Mouse (Mus musculus): ENCODE results near the gene Epop. TPM values are rescaled to one million over a fixed set of nuclear protein-coding genes. Genes with fewer than 3 reads are reported as not detected.

Gene Epop
- polyA plus RNA-seq, 1 experiment from 2014 or later = 4.1 TPM

DNA sequence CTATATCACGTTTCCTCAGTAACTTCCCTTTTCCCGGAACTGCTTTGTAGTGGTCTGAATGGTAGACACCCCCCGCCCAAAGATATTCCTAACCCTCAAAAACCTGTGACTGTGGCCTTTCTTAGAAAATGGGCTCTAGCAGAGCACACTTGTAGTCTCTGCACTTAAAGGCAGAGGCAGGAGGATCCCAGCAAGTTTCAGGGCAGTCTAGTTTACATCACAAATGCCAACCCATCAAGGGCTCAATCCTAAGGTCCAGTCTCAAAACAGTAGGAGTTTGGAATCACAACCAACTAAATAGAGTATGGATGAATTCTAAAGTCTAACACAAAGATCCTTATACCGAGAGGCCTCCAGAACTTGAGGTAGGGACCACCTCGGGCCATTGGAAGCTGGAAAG is 4.0 kb downstream of the Epop start:
- Histone ChIP-seq H3K4me3 (no peak overlapping the region), H3K27ac (replicated peaks) (no peak overlapping the region), H3K27me3 (peaks cover 71% of the 10 kb centered on the region), H3K9ac (no peak overlapping the region), H3K9me3 (no peaks in the 10 kb centered on the region), H3K4me2 (no peak overlapping the region), H3K36me3 (no peaks in the 10 kb centered on the region), H3K4me1 (replicated peaks) (peaks cover 27% of the 10 kb centered on the region)
- ATAC-seq (ENCODE audit: low read depth) = no peak
- WGBS = 84% methylated on average over 5 of the region's 5 CpGs

DNA sequence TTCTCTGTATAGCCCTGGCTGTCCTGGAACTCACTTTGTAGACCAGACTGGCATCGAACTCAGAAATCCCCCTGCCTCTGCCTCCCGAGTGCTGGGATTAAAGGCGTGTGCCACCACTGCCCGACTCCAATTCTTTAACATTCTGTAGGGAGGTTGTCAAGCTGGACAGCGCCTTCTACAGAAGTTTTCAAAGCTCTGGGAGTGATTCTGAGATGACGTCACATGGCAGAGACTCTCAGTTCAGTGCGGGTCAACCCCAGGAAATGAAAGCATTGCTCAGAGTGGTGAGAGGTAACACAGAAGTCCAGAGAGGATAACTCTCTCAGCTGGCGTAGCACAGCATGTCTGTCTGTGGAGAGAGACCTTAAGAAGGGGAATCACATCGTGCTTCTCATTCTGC is 6.3 kb downstream of the Epop start:
- Histone ChIP-seq H3K27ac (replicated peaks) (no peak overlapping the region), H3K4me2 (no peak overlapping the region), H3K9me3 (no peaks in the 10 kb centered on the region), H3K27me3 (peaks cover 58% of the 10 kb centered on the region), H3K9ac (no peak overlapping the region), H3K36me3 (no peaks in the 10 kb centered on the region), H3K4me1 (replicated peaks) (peaks cover 15% of the 10 kb centered on the region), H3K4me3 (no peak overlapping the region)
- ATAC-seq (ENCODE audit: low read depth) = no peak
- 62% methylated on average over 9 of the region's 9 CpGs for WGBS

DNA sequence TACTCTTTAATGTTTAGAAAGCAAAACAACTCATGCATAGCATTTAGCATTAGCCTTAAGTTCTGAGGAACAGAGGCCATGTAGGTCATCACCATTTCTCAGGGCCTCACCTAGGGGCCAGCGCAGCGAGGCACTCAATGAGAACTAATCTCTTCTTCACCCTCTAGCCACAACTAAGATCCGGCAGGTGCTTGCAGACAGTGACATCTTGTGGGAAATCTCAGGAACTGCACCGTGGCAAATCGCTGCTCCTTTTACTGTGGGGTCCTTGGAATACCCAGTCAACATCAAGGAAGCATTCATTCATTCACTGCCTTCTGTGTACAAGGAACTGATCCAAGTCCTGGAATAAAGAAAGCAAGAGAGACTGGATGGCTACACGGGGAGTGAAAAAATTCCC is 7.1 kb downstream of the Epop start:
- H3K36me3 ChIP-seq = no peaks in the 10 kb centered on the region
- WGBS = 2% methylated on average over 6 of the region's 6 CpGs
- peaks cover 8% of the 10 kb centered on the region for H3K4me1 ChIP-seq (replicated peaks)
- no peak overlapping the region for H3K9ac ChIP-seq
- ATAC-seq (ENCODE audit: low read depth) = no peak
- no peak overlapping the region for H3K27ac ChIP-seq (replicated peaks)
- H3K4me3 ChIP-seq = no peak overlapping the region
- H3K4me2 ChIP-seq = no peak overlapping the region
- H3K9me3 ChIP-seq = no peaks in the 10 kb centered on the region
- H3K27me3 ChIP-seq = peaks cover 58% of the 10 kb centered on the region

DNA sequence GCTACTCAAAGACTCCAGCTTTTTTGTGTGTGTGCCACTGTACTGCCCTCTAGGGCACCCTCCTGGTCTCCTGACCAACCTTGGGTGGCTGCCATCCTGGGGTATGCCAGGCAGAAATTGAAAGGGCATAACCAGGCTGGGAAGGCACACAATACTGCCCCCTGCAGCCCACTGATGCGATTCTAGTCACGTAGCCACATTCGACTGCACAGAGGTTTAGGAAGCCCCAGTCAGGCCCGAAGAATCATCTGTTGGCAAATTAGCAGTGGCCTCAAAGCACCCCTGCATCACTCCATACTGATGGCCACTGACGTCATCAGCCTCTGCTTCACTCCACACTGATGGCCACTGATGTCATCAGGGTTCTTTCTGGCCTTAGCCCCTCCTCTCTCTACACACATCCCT is 10.1 kb downstream of the Epop start:
- no peaks in the 10 kb centered on the region for H3K9me3 ChIP-seq
- H3K4me1 ChIP-seq (replicated peaks) = no peaks in the 10 kb centered on the region
- H3K9ac ChIP-seq = no peak overlapping the region
- no peaks in the 10 kb centered on the region for H3K36me3 ChIP-seq
- ATAC-seq (ENCODE audit: low read depth) = peak; percentile 72
- H3K27me3 ChIP-seq = peaks cover 42% of the 10 kb centered on the region
- no peak overlapping the region for H3K27ac ChIP-seq (replicated peaks)
- WGBS = 44% methylated on average over 5 of the region's 5 CpGs
- no peak overlapping the region for H3K4me2 ChIP-seq
- H3K4me3 ChIP-seq = no peak overlapping the region

DNA sequence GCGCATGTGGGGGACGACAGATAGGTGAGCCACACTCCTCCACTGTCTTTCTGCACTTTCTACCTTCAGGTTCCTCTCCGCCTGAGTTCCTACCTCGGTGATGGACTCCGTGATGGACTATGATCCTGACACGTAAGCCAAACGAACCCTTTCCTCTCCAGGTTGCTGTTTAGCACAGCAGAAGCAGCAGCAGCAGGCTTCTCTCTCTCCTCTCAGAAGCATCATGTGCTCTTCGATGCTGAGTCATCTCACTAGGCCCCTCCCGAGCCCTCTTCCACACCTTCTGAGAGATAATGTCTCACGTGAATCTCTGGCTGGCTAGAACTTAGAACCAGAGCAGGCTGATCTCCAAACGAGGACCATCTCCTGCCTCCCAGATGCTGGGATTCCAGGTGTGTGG is 11.1 kb downstream of the Epop start:
- no peak overlapping the region for H3K4me2 ChIP-seq
- ATAC-seq (ENCODE audit: low read depth) = no peak
- H3K9me3 ChIP-seq = no peaks in the 10 kb centered on the region
- H3K4me3 ChIP-seq = no peak overlapping the region
- no peak overlapping the region for H3K9ac ChIP-seq
- H3K36me3 ChIP-seq = no peaks in the 10 kb centered on the region
- no peak overlapping the region for H3K27ac ChIP-seq (replicated peaks)
- H3K4me1 ChIP-seq (replicated peaks) = no peaks in the 10 kb centered on the region
- 60% methylated on average over 11 of the region's 11 CpGs for WGBS
- peaks cover 32% of the 10 kb centered on the region for H3K27me3 ChIP-seq

DNA sequence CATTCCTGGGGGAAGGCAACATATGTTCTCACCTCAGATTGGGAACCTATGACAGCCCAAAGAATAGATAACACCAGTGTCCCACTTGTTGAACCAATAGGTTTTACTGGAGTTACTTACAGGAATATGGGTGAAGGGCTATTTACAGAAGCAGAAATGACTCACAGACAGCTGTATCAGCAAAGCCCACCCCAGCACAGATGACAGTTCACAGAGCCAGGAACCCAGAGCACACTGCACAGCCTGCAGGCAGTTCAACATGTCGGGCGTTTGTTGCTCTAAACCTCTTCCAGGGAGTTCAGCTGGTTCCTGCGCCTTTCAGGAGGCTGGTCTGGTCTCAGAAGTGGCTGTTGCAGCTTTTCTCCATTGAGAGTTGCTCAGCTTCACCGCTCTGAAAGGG is 14.2 kb downstream of the Epop start:
- Histone ChIP-seq H3K4me2 (no peak overlapping the region), H3K27ac (replicated peaks) (no peak overlapping the region), H3K9me3 (no peaks in the 10 kb centered on the region), H3K27me3 (peaks cover 28% of the 10 kb centered on the region), H3K36me3 (no peaks in the 10 kb centered on the region), H3K9ac (no peak overlapping the region), H3K4me1 (replicated peaks) (no peaks in the 10 kb centered on the region), H3K4me3 (no peak overlapping the region)
- WGBS = 77% methylated on average over 4 of the region's 4 CpGs
- no peak for ATAC-seq (ENCODE audit: low read depth)

DNA sequence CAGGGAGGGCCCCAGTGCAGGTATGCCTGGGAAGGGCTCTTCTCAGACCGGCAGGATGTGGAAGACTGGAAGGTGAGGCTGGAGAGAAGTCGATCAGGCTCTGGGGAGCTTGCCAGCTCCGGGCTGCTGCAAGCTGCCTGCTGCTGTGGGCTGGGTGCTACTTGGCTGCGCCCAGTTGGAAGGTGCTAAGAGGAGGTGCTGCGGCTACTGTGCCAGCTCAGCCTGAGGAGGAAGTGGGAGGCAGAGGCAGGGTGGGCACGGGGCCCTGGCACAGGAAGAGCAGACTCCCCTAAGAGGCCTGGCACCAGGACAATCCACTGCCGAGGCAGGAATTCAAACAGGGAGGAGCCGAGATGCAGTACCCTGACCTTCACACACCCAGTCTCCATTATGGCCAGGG is 18.4 kb downstream of the Epop start:
- H3K4me2 ChIP-seq = no peak overlapping the region
- no peaks in the 10 kb centered on the region for H3K36me3 ChIP-seq
- WGBS = 77% methylated on average over 8 of the region's 8 CpGs
- H3K27ac ChIP-seq (replicated peaks) = no peak overlapping the region
- H3K4me1 ChIP-seq (replicated peaks) = no peaks in the 10 kb centered on the region
- no peak overlapping the region for H3K9ac ChIP-seq
- no peak overlapping the region for H3K4me3 ChIP-seq
- no peak for ATAC-seq (ENCODE audit: low read depth)
- H3K9me3 ChIP-seq = no peaks in the 10 kb centered on the region
- H3K27me3 ChIP-seq = peaks cover 2% of the 10 kb centered on the region; the same call in 1 of the 2 replicates

DNA sequence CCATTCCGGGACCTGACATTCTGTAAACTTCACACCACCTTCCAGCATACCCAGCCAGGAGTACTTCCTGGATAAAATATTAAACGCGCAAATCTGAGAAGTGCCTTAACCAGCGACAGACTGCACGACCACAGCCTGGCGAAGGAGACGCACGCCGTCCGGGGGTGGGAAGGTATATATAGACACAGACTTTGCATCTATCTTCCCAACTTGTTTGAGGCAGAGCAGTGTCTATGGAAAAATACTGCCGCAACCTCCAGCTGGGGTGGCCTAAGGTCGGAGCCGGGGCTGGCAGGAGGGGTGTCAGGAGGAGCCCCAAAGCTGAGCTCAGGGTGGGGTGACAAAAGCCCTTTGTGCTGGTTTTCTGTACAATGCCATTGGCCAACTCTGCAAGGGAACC is 19.8 kb downstream of the Epop start:
- H3K9ac ChIP-seq = no peak overlapping the region
- no peaks in the 10 kb centered on the region for H3K9me3 ChIP-seq
- H3K27me3 ChIP-seq = no peaks in the 10 kb centered on the region
- no peaks in the 10 kb centered on the region for H3K36me3 ChIP-seq
- 89% methylated on average over 13 of the region's 13 CpGs for WGBS
- no peak overlapping the region for H3K27ac ChIP-seq (replicated peaks)
- H3K4me1 ChIP-seq (replicated peaks) = no peaks in the 10 kb centered on the region
- no peak for ATAC-seq (ENCODE audit: low read depth)
- H3K4me3 ChIP-seq = no peak overlapping the region
- no peak overlapping the region for H3K4me2 ChIP-seq

DNA sequence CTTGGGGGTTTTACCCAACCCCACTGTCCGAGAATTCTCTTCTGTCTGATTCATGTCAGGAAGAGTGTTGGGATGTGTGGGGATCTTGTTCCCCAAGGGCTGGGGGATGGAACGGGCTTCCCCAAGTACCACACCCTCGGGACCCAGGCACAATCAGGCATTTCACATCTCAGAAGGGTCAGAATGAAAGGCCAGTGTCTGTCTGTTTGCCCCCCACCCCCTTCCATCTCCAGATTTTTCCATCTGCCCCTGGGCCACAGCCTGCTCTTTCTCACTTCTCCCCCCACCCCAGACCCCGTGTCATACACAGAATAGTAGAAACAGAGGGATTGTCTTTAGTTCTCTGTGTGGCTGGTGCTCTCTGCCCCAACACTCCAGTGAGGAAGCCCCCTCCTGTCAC is 20.6 kb downstream of the Epop start:
- Histone ChIP-seq H3K27me3 (no peaks in the 10 kb centered on the region), H3K4me1 (replicated peaks) (no peaks in the 10 kb centered on the region), H3K4me3 (no peak overlapping the region), H3K4me2 (no peak overlapping the region), H3K9ac (no peak overlapping the region), H3K9me3 (no peaks in the 10 kb centered on the region), H3K27ac (replicated peaks) (no peak overlapping the region), H3K36me3 (no peaks in the 10 kb centered on the region)
- 66% methylated on average over 4 of the region's 4 CpGs for WGBS
- ATAC-seq (ENCODE audit: low read depth) = no peak

DNA sequence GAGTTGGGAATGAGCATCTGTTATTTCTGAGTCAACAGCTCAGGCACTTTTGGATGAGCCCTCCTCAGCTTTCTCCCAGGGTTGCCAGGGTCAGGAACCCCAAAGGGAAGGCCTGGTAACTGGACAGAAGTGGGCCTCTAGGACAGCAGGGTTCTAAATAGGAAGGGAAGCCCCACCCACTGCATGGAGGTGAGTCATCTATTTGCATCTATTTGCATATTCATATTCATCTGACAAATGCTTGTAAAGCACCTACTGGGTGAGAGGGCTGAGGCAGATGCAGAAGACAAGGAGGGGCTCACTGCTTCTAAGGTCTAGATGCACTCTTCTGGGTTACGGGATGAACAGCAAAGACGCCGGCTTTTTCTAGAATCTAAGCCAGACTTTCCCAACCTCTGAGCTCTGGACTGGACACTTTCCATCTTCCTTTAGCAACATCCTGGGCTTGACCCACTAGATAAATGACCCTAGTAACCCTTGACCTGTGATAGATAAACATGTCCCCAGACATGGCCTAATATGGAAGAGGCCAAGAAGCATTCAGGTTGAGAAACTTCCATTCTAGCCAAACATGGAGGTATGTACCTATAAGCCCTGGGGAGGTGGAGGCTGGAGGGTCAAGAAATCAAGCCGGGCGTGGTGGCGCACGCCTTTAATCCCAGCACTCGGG is 22.3 kb downstream of the Epop start:
- ATAC-seq (ENCODE audit: low read depth) = no peak
- no peaks in the 10 kb centered on the region for H3K9me3 ChIP-seq
- no peak overlapping the region for H3K4me2 ChIP-seq
- H3K9ac ChIP-seq = no peak overlapping the region
- H3K27me3 ChIP-seq = no peaks in the 10 kb centered on the region
- H3K4me1 ChIP-seq (replicated peaks) = no peaks in the 10 kb centered on the region
- H3K36me3 ChIP-seq = no peaks in the 10 kb centered on the region
- no peak overlapping the region for H3K27ac ChIP-seq (replicated peaks)
- H3K4me3 ChIP-seq = no peak overlapping the region
- 99% methylated on average over 8 of the region's 8 CpGs for WGBS

DNA sequence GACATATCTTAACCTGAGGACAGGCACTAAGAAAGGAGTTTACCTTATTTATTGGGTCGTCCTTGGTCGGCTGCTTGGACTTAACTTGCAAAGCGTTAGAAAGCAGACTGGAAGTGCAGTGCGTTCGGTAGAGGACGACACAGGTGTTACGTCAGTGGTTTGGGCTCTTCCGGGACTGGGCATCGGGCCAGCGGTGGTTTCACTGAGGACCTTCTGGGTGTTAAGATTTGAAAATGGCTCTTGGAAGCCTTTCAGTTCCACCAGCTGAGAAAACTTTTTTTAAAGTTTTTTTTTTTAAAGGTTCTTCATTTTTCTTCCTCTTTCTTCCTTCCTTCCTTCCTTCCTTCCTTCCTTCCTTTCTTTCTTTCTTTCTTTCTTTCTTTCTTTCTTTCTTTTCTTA is 25.6 kb downstream of the Epop start:
- Histone ChIP-seq H3K9ac (no peak overlapping the region), H3K4me3 (no peak overlapping the region), H3K9me3 (no peaks in the 10 kb centered on the region), H3K27me3 (no peaks in the 10 kb centered on the region), H3K27ac (replicated peaks) (no peak overlapping the region), H3K4me1 (replicated peaks) (no peaks in the 10 kb centered on the region), H3K4me2 (no peak overlapping the region), H3K36me3 (no peaks in the 10 kb centered on the region)
- 79% methylated on average over 10 of the region's 10 CpGs for WGBS
- no peak for ATAC-seq (ENCODE audit: low read depth)

DNA sequence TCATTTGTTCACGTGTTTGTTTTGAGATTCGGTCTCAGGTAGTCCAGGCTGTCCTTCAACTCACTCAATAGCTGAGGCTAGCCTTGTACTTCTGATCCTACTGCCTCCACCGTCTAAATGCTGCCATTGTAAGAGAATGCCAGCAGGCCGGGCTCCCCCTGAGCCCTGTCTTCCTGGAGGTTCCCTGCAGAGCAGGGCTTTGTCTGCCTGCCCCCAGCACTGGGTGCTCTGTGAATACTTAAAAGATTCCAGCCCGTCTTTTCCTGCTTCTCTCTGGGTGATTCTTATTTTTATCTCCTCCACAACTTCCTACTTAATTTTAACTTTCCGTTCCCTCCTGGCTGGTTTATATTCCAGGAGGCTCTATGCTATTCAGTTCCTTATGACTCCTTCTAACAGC is 27.3 kb downstream of the Epop start:
- Histone ChIP-seq H3K36me3 (no peaks in the 10 kb centered on the region), H3K9ac (no peak overlapping the region), H3K4me2 (no peak overlapping the region), H3K27me3 (no peaks in the 10 kb centered on the region), H3K9me3 (no peaks in the 10 kb centered on the region), H3K27ac (replicated peaks) (no peak overlapping the region), H3K4me1 (replicated peaks) (no peaks in the 10 kb centered on the region), H3K4me3 (no peak overlapping the region)
- ATAC-seq (ENCODE audit: low read depth) = no peak
- WGBS = 26% methylated on average over 6 of the region's 6 CpGs

DNA sequence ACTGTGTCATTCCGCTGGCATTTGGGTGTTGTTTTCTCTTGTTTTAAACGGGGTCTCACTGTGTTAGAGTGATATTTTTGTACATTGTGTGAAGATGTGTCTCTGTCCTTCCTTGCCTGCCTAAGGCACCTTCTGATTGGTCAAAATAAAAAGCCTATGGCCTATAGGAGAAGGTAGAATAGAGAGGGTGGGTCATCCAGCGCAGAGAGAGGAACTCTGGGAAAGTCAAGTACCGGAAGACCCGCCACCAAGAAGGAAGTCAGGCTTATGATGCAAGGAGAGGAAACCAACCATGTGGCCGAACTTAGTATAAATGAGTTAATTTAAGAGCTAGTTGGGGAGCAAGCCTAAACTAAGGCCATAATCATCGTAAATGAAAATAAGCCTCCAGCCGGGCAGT is 30.4 kb downstream of the Epop start:
- Histone ChIP-seq H3K4me2 (no peak overlapping the region), H3K9ac (no peak overlapping the region), H3K27ac (replicated peaks) (no peak overlapping the region), H3K27me3 (no peaks in the 10 kb centered on the region), H3K4me1 (replicated peaks) (no peaks in the 10 kb centered on the region), H3K4me3 (no peak overlapping the region), H3K9me3 (no peaks in the 10 kb centered on the region), H3K36me3 (no peaks in the 10 kb centered on the region)
- WGBS = 91% methylated on average over 8 of the region's 8 CpGs
- ATAC-seq (ENCODE audit: low read depth) = no peak
